Mouse (Mus musculus): ENCODE results near the gene Ctu1.
"Not testable (repeated sequence)": the region's sequence is repeated elsewhere in the genome, so short reads cannot be mapped to it uniquely, and the experiment has no call there.

The Ctu1 gene

GRCm38 (mm10) chr7:43671809-43672580 lies at the start of gene Ctu1:
Gene Ctu1, plus strand, starts transcription at chr7:43672016.
- DNase-seq (ENCODE audit: low spot score), result peak; percentile 87

GRCm38 (mm10) chr7:43622927-43623326 lies 48.9 kb upstream of the Ctu1 start:
- DNase-seq (ENCODE audit: low spot score), result no peak

GRCm38 (mm10) chr7:43623819-43624218 lies 48.0 kb upstream of the Ctu1 start:
- no peak for DNase-seq (ENCODE audit: low spot score)

- no peak for DNase-seq (ENCODE audit: low spot score)
These were observed 46.8 kb upstream of the Ctu1 start for GRCm38 (mm10) chr7:43625065-43625464.

- no peak for DNase-seq (ENCODE audit: low spot score)
These were observed 45.9 kb upstream of the Ctu1 start for GRCm38 (mm10) chr7:43625794-43626422.

GRCm38 (mm10) chr7:43633940-43634339 lies 37.9 kb upstream of the Ctu1 start:
- DNase-seq (ENCODE audit: low spot score), result no peak

- no peak for DNase-seq (ENCODE audit: low spot score)
These were observed 37.3 kb upstream of the Ctu1 start, which contains the start of gene Ceacam18 for GRCm38 (mm10) chr7:43634500-43634899. Gene Ceacam18, plus strand, starts transcription at chr7:43634707.

- no peak for DNase-seq (ENCODE audit: low spot score)
These were observed 35.6 kb upstream of the Ctu1 start for GRCm38 (mm10) chr7:43636194-43636593.

GRCm38 (mm10) chr7:43637118-43637517 lies 34.7 kb upstream of the Ctu1 start:
- DNase-seq (ENCODE audit: low spot score), result no peak

- DNase-seq (ENCODE audit: low spot score), result no peak
These were observed 29.2 kb upstream of the Ctu1 start for GRCm38 (mm10) chr7:43642587-43642986.

- DNase-seq (ENCODE audit: low spot score), result no peak
These were observed 28.7 kb upstream of the Ctu1 start for GRCm38 (mm10) chr7:43643046-43643652.

- no peak for DNase-seq (ENCODE audit: low spot score)
These were observed 19.1 kb upstream of the Ctu1 start for GRCm38 (mm10) chr7:43652683-43653082.

GRCm38 (mm10) chr7:43654519-43654918 lies 17.3 kb upstream of the Ctu1 start:
- DNase-seq (ENCODE audit: low spot score), result no peak

GRCm38 (mm10) chr7:43656232-43656631 lies 15.6 kb upstream of the Ctu1 start:
- no peak for DNase-seq (ENCODE audit: low spot score)

GRCm38 (mm10) chr7:43660002-43660401 lies 11.8 kb upstream of the Ctu1 start, which contains the start of gene Siglece:
Gene Siglece, minus strand, starts transcription at chr7:43660161.
- no peak for DNase-seq (ENCODE audit: low spot score)

GRCm38 (mm10) chr7:43662804-43663203 lies 9.0 kb upstream of the Ctu1 start:
- DNase-seq (ENCODE audit: low spot score), result no peak

GRCm38 (mm10) chr7:43667221-43667620 lies 4.6 kb upstream of the Ctu1 start:
- not testable (repeated sequence) for DNase-seq (ENCODE audit: low spot score)

- no peak for DNase-seq (ENCODE audit: low spot score)
These were observed 3.2 kb upstream of the Ctu1 start for GRCm38 (mm10) chr7:43668582-43668981.

- no peak for DNase-seq (ENCODE audit: low spot score)
These were observed 580 bp upstream of the Ctu1 start for GRCm38 (mm10) chr7:43671064-43671808.

GRCm38 (mm10) chr7:43672581-43673260 lies 905 bp downstream of the Ctu1 start:
- peak; percentile 25 for DNase-seq (ENCODE audit: low spot score)

- DNase-seq (ENCODE audit: low spot score), result no peak
These were observed 3.3 kb downstream of the Ctu1 start for GRCm38 (mm10) chr7:43675091-43675490.

GRCm38 (mm10) chr7:43678517-43678916 lies 6.7 kb downstream of the Ctu1 start:
- no peak for DNase-seq (ENCODE audit: low spot score)
